Mouse (Mus musculus): Measurements from ENCODE around the gene Tut7. TPM values are rescaled to one million over a fixed set of nuclear protein-coding genes. Genes with fewer than 3 reads are reported as not detected.

The Tut7 gene
- polyA plus RNA-seq, 1 experiment from 2014 or later, result 45.1 TPM

DNA sequence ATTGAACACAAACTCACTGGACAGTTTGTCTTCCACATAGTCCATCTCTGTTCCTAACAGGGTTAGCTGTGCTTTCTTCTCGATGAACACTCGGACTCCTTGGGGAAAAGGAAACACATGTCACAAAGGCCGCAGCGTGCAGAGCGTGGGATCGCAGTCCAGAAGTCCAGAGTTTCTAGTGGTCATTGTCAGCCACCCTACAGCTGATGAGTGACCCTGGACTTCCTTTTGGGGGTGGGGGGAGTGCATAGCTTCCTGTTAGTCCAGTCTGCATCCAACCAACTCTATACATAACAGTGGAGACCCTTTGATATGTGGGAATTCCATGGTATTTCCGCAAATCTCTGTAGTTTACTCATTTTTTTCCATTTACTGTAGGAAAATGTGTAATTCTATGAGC lies 66.0 kb downstream of the Tut7 start:
- 88% methylated on average over 7 of the region's 7 CpGs for WGBS

DNA sequence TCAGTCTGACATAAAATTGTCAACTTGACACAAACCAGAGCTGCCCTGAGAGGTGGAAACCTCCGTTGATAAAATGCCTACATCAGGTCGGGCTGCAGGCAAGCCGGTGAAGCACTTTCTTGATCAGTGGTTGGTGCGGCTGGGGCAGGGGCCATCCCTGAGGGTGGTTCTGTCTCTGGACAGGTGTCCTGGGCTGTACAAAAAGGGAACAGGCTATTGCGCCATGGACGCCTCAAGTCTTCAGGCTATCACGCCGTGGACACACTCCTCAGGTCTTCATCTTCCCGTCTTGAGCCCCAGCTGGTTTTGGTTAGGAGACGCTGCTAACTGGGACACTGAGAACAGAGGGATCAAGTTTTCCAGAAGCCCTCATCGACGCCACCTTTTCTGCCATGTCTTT lies 72.6 kb downstream of the Tut7 start:
- Histone ChIP-seq H3K27ac (ENCODE audit: low read depth, low read length) (no peak overlapping the region), H3K9me3 (ENCODE audit: control insufficient read depth, low read length) (no peaks in the 10 kb centered on the region), H3K36me3 (ENCODE audit: control insufficient read depth, insufficient read depth, low read length) (peaks cover 6% of the 10 kb centered on the region; the same call in 1 of the 2 replicates), H3K4me3 (ENCODE audit: low read depth, low read length) (no peak overlapping the region), H3K27me3 (ENCODE audit: control insufficient read depth, insufficient read depth, low read length) (no peaks in the 10 kb centered on the region), H3K9ac (replicated peaks; ENCODE audit: low read depth, low read length) (no peak overlapping the region), H3K4me1 (ENCODE audit: control insufficient read depth, insufficient read depth, low read length) (no peaks in the 10 kb centered on the region), H3K4me2 (ENCODE audit: low read depth, low read length) (no peak overlapping the region)
- WGBS, result 87% methylated on average over 12 of the region's 12 CpGs
- no peak for ATAC-seq (ENCODE audit: low read depth)

More for the DNA sequence above, 66.0 kb downstream of the Tut7 start:
- H3K27me3 ChIP-seq (ENCODE audit: control insufficient read depth, insufficient read depth, low read length), result no peaks in the 10 kb centered on the region
- ATAC-seq (ENCODE audit: low read depth), result no peak
- no peak overlapping the region for H3K9ac ChIP-seq (replicated peaks; ENCODE audit: low read depth, low read length)
- no peak overlapping the region for H3K4me2 ChIP-seq (ENCODE audit: low read depth, low read length)
- no peak overlapping the region for H3K27ac ChIP-seq (ENCODE audit: low read depth, low read length)
- H3K9me3 ChIP-seq (ENCODE audit: control insufficient read depth, low read length), result no peaks in the 10 kb centered on the region
- H3K4me1 ChIP-seq (ENCODE audit: control insufficient read depth, insufficient read depth, low read length), result no peaks in the 10 kb centered on the region
- H3K4me3 ChIP-seq (ENCODE audit: low read depth, low read length), result no peak overlapping the region
- peaks cover 40% of the 10 kb centered on the region for H3K36me3 ChIP-seq (ENCODE audit: control insufficient read depth, insufficient read depth, low read length)

GRCm38 (mm10) chr13:59746711-59747110 lies 76.2 kb downstream of the Tut7 start, which contains the start of gene 1700014D04Rik:
1700014D04Rik (minus strand) TSS chr13:59746752.
- H3K4me2 ChIP-seq (ENCODE audit: low read depth, low read length), result no peak within 1 kb of the TSS
- WGBS, result 82% methylated on average over 9 of the region's 9 CpGs
- no peaks in the 10 kb centered on the region for H3K36me3 ChIP-seq (ENCODE audit: control insufficient read depth, insufficient read depth, low read length)
- H3K9me3 ChIP-seq (ENCODE audit: control insufficient read depth, low read length), result no peaks in the 10 kb centered on the region
- H3K27me3 ChIP-seq (ENCODE audit: control insufficient read depth, insufficient read depth, low read length), result no peaks in the 10 kb centered on the region
- no peak within 1 kb of the TSS for H3K9ac ChIP-seq (replicated peaks; ENCODE audit: low read depth, low read length)
- H3K4me1 ChIP-seq (ENCODE audit: control insufficient read depth, insufficient read depth, low read length), result no peaks in the 10 kb centered on the region
- H3K27ac ChIP-seq (ENCODE audit: low read depth, low read length), result no peak within 1 kb of the TSS
- no peak within 1 kb of the TSS for H3K4me3 ChIP-seq (ENCODE audit: low read depth, low read length)
- no peak for ATAC-seq (ENCODE audit: low read depth)

DNA sequence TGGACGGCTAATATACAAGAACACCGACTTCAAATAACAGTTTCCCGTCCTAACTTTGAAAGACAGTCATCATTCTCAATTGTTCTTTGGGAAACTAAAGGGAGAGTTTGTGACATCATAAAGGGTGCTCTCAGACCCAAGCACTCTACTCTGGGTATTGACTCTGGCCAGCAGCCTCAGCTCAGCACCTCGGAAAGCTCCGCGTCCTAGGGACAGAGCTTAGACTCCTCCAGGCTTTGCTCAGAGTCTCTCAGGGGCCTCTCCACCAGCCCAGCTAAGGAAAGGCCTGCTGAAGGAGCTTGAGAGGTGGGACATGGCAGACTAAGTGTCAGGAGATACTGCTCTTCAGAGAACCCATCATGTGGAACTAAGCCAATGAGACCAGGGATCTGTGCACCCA lies 76.8 kb downstream of the Tut7 start:
- WGBS, result 71% methylated on average over 6 of the region's 6 CpGs
- H3K36me3 ChIP-seq (ENCODE audit: control insufficient read depth, insufficient read depth, low read length), result no peaks in the 10 kb centered on the region
- H3K4me1 ChIP-seq (ENCODE audit: control insufficient read depth, insufficient read depth, low read length), result no peaks in the 10 kb centered on the region
- H3K9ac ChIP-seq (replicated peaks; ENCODE audit: low read depth, low read length), result no peak overlapping the region
- no peak overlapping the region for H3K27ac ChIP-seq (ENCODE audit: low read depth, low read length)
- H3K9me3 ChIP-seq (ENCODE audit: control insufficient read depth, low read length), result no peaks in the 10 kb centered on the region
- H3K4me2 ChIP-seq (ENCODE audit: low read depth, low read length), result no peak overlapping the region
- H3K27me3 ChIP-seq (ENCODE audit: control insufficient read depth, insufficient read depth, low read length), result no peaks in the 10 kb centered on the region
- H3K4me3 ChIP-seq (ENCODE audit: low read depth, low read length), result no peak overlapping the region
- ATAC-seq (ENCODE audit: low read depth), result no peak

GRCm38 (mm10) chr13:59745462-59745861 lies 77.5 kb downstream of the Tut7 start:
- H3K27me3 ChIP-seq (ENCODE audit: control insufficient read depth, insufficient read depth, low read length), result no peaks in the 10 kb centered on the region
- no peaks in the 10 kb centered on the region for H3K9me3 ChIP-seq (ENCODE audit: control insufficient read depth, low read length)
- H3K4me2 ChIP-seq (ENCODE audit: low read depth, low read length), result no peak overlapping the region
- H3K36me3 ChIP-seq (ENCODE audit: control insufficient read depth, insufficient read depth, low read length), result no peaks in the 10 kb centered on the region
- H3K27ac ChIP-seq (ENCODE audit: low read depth, low read length), result no peak overlapping the region
- no peaks in the 10 kb centered on the region for H3K4me1 ChIP-seq (ENCODE audit: control insufficient read depth, insufficient read depth, low read length)
- no peak for ATAC-seq (ENCODE audit: low read depth)
- WGBS, result 88% methylated on average over 6 of the region's 6 CpGs
- no peak overlapping the region for H3K9ac ChIP-seq (replicated peaks; ENCODE audit: low read depth, low read length)
- H3K4me3 ChIP-seq (ENCODE audit: low read depth, low read length), result no peak overlapping the region

GRCm38 (mm10) chr13:59741697-59742096 lies 81.2 kb downstream of the Tut7 start:
- no peak overlapping the region for H3K9ac ChIP-seq (replicated peaks; ENCODE audit: low read depth, low read length)
- H3K36me3 ChIP-seq (ENCODE audit: control insufficient read depth, insufficient read depth, low read length), result no peaks in the 10 kb centered on the region
- ATAC-seq (ENCODE audit: low read depth), result no peak
- WGBS, result 81% methylated on average over 10 of the region's 10 CpGs
- no peaks in the 10 kb centered on the region for H3K4me1 ChIP-seq (ENCODE audit: control insufficient read depth, insufficient read depth, low read length)
- H3K9me3 ChIP-seq (ENCODE audit: control insufficient read depth, low read length), result no peaks in the 10 kb centered on the region
- no peak overlapping the region for H3K4me2 ChIP-seq (ENCODE audit: low read depth, low read length)
- H3K27me3 ChIP-seq (ENCODE audit: control insufficient read depth, insufficient read depth, low read length), result no peaks in the 10 kb centered on the region
- H3K4me3 ChIP-seq (ENCODE audit: low read depth, low read length), result no peak overlapping the region
- H3K27ac ChIP-seq (ENCODE audit: low read depth, low read length), result no peak overlapping the region

GRCm38 (mm10) chr13:59741096-59741495 lies 81.9 kb downstream of the Tut7 start:
- WGBS, result 82% methylated on average over 11 of the region's 11 CpGs

GRCm38 (mm10) chr13:59739397-59739796 lies 83.5 kb downstream of the Tut7 start:
- Histone ChIP-seq H3K27ac (ENCODE audit: low read depth, low read length) (no peak overlapping the region), H3K4me3 (ENCODE audit: low read depth, low read length) (no peak overlapping the region), H3K4me2 (ENCODE audit: low read depth, low read length) (no peak overlapping the region), H3K4me1 (ENCODE audit: control insufficient read depth, insufficient read depth, low read length) (no peaks in the 10 kb centered on the region), H3K27me3 (ENCODE audit: control insufficient read depth, insufficient read depth, low read length) (no peaks in the 10 kb centered on the region), H3K9ac (replicated peaks; ENCODE audit: low read depth, low read length) (no peak overlapping the region), H3K9me3 (ENCODE audit: control insufficient read depth, low read length) (no peaks in the 10 kb centered on the region), H3K36me3 (ENCODE audit: control insufficient read depth, insufficient read depth, low read length) (no peaks in the 10 kb centered on the region)
- 98% methylated on average over 4 of the region's 4 CpGs for WGBS
- no peak for ATAC-seq (ENCODE audit: low read depth)

More at GRCm38 (mm10) chr13:59741096-59741495, 81.9 kb downstream of the Tut7 start:
- no peak overlapping the region for H3K9ac ChIP-seq (replicated peaks; ENCODE audit: low read depth, low read length)
- no peak overlapping the region for H3K4me2 ChIP-seq (ENCODE audit: low read depth, low read length)
- ATAC-seq (ENCODE audit: low read depth), result no peak
- H3K4me3 ChIP-seq (ENCODE audit: low read depth, low read length), result no peak overlapping the region
- no peaks in the 10 kb centered on the region for H3K36me3 ChIP-seq (ENCODE audit: control insufficient read depth, insufficient read depth, low read length)
- H3K27ac ChIP-seq (ENCODE audit: low read depth, low read length), result no peak overlapping the region
- H3K4me1 ChIP-seq (ENCODE audit: control insufficient read depth, insufficient read depth, low read length), result no peaks in the 10 kb centered on the region
- H3K9me3 ChIP-seq (ENCODE audit: control insufficient read depth, low read length), result no peaks in the 10 kb centered on the region
- no peaks in the 10 kb centered on the region for H3K27me3 ChIP-seq (ENCODE audit: control insufficient read depth, insufficient read depth, low read length)

GRCm38 (mm10) chr13:59738455-59738854 lies 84.5 kb downstream of the Tut7 start:
- no peak overlapping the region for H3K27ac ChIP-seq (ENCODE audit: low read depth, low read length)
- H3K4me2 ChIP-seq (ENCODE audit: low read depth, low read length), result no peak overlapping the region
- H3K4me3 ChIP-seq (ENCODE audit: low read depth, low read length), result no peak overlapping the region
- no peaks in the 10 kb centered on the region for H3K9me3 ChIP-seq (ENCODE audit: control insufficient read depth, low read length)
- no peak for ATAC-seq (ENCODE audit: low read depth)
- no peaks in the 10 kb centered on the region for H3K27me3 ChIP-seq (ENCODE audit: control insufficient read depth, insufficient read depth, low read length)
- WGBS, result 90% methylated on average over 2 of the region's 2 CpGs
- H3K36me3 ChIP-seq (ENCODE audit: control insufficient read depth, insufficient read depth, low read length), result no peaks in the 10 kb centered on the region
- no peaks in the 10 kb centered on the region for H3K4me1 ChIP-seq (ENCODE audit: control insufficient read depth, insufficient read depth, low read length)
- H3K9ac ChIP-seq (replicated peaks; ENCODE audit: low read depth, low read length), result no peak overlapping the region
